Mouse (Mus musculus) hindbrain, postnatal 0 days (tissue): ENCODE data around the gene Fam53b. TPM values are rescaled to one million over a fixed set of nuclear protein-coding genes. Genes with fewer than 3 reads are reported as not detected.

Experiments
- ATAC-seq: fragments of 200-750 bp; cut with Nextera tagmentation; 2 replicates; pipeline ENCODE4 v1.8.0; 2017; ENCODE audit warnings: mild to moderate bottlenecking, moderate TSS enrichment, moderate library complexity
- DNase-seq: peaks from one replicate; pipeline ENCODE4 v3.0.0-alpha.2; 2015; ENCODE audit warnings: low spot score
- H3K27ac ChIP-seq: fragments of 300-500 bp; sonication (generic); 2 replicates; pipeline ENCODE4 v1.5.1; 2014; ENCODE audit warnings: mild to moderate bottlenecking
- H3K27me3 ChIP-seq: fragments of 300-500 bp; sonication (generic); 2 replicates; pipeline ENCODE4 v1.6.1; 2014; ENCODE audit warnings: low read length, mixed read lengths; ENCODE audit not compliant: insufficient read depth
- H3K36me3 ChIP-seq: fragments of 300-500 bp; sonication (generic); 2 replicates; pipeline ENCODE4 v1.6.1; 2014; ENCODE audit warnings: low read length, mixed read lengths; ENCODE audit not compliant: insufficient read depth
- H3K4me1 ChIP-seq: fragments of 300-500 bp; sonication (generic); 2 replicates; pipeline ENCODE4 v1.6.1; 2014; ENCODE audit warnings: antibody characterized with exemption, low read length, mixed read lengths; ENCODE audit not compliant: insufficient read depth
- H3K4me2 ChIP-seq: fragments of 300-500 bp; sonication (generic); 2 replicates; pipeline ENCODE4 v1.6.1; 2014; ENCODE audit warnings: low read depth, mild to moderate bottlenecking, low read length, moderate library complexity, mixed read lengths
- H3K4me3 ChIP-seq: fragments of 300-500 bp; sonication (generic); 2 replicates; pipeline ENCODE4 v1.5.1; 2014; ENCODE audit warnings: low read length
- H3K9ac ChIP-seq: fragments of 300-500 bp; sonication (generic); replicated peaks from 2 replicates; pipeline ENCODE4 v1.6.1; 2014; ENCODE audit warnings: mild to moderate bottlenecking, low read length, moderate library complexity, mixed read lengths
- H3K9me3 ChIP-seq: fragments of 300-500 bp; sonication (generic); 2 replicates; pipeline ENCODE4 v1.6.1; 2016; ENCODE audit warnings: low read length, mixed read lengths
- CTCF ChIP-seq: IDR thresholded peaks from 2 replicates; pipeline ENCODE4 v1.5.1; 2016; ENCODE audit warnings: antibody characterized with exemption, control low read depth, low read depth
- WGBS: fragments of 180-500 bp; shearing (Covaris S2); extraction: QIAGEN DNeasy Blood & Tissue Kit; methylation state at CpG from one replicate; pipeline ENCODE4 v1.1.7; 2014; 5-methylcytosine and 5-hydroxymethylcytosine counted together
- polyA plus RNA-seq: library from polyadenylated mRNA; unstranded; fragments of >200 nt; fragmentation: Nextera tagmentation; extraction: Ambion mirVana; gene quantifications from 2 replicates; pipeline ENCODE4 v1.2.1, GENCODE M21; 2015
- total RNA-seq: library from RNA; depleted of rRNA; stranded (reverse); fragments of >200 nt; gene quantifications from 2 replicates; pipeline ENCODE4 v1.2.3, GENCODE M21; 2014

Gene Fam53b
- total and polyA plus RNA-seq, 2 experiments from 2014 or later: 10.2 to 21.0 TPM

- DNase-seq: no peak
- no peak overlapping the region for H3K27ac ChIP-seq
- no peak for ATAC-seq
- H3K9ac ChIP-seq: no peak overlapping the region
- H3K4me3 ChIP-seq: no peak overlapping the region
- peaks cover 21% of the 10 kb centered on the region for H3K4me1 ChIP-seq
- WGBS: 97% methylated on average over 5 of the region's 5 CpGs
- H3K36me3 ChIP-seq: peaks cover 11% of the 10 kb centered on the region; the same call in 1 of the 2 replicates
- no peak overlapping the region for H3K4me2 ChIP-seq
- TF ChIP-seq CTCF: no peak
- H3K9me3 ChIP-seq: no peaks in the 10 kb centered on the region
- no peaks in the 10 kb centered on the region for H3K27me3 ChIP-seq
These were observed 57.4 kb downstream of the Fam53b start for GRCm38 (mm10) chr7:132756325-132756724.

GRCm38 (mm10) chr7:132754389-132754750, 59.3 kb downstream of the Fam53b start:
- 49% methylated on average over 3 of the region's 3 CpGs for WGBS
- Histone ChIP-seq H3K36me3 (peaks cover 11% of the 10 kb centered on the region; the same call in 1 of the 2 replicates), H3K4me3 (no peak overlapping the region), H3K9ac (no peak overlapping the region), H3K27ac (peak overlapping the region; percentile 11; the same call in 1 of the 2 replicates), H3K4me1 (peaks cover 13% of the 10 kb centered on the region), H3K27me3 (no peaks in the 10 kb centered on the region), H3K9me3 (no peaks in the 10 kb centered on the region), H3K4me2 (no peak overlapping the region)
- ATAC-seq: peak; percentile 39; the same call in 1 of the 2 replicates
- 0 out of 2 replicates have a peak, but pooled peaks have one; percentile 11 for TF ChIP-seq CTCF
- DNase-seq: peak; percentile 60

GRCm38 (mm10) chr7:132753518-132754388, 59.9 kb downstream of the Fam53b start:
- no peak overlapping the region for H3K9ac ChIP-seq
- no peak overlapping the region for H3K4me3 ChIP-seq
- no peak for TF ChIP-seq CTCF
- H3K27me3 ChIP-seq: no peaks in the 10 kb centered on the region
- H3K4me1 ChIP-seq: peaks cover 12% of the 10 kb centered on the region
- peak; percentile 71 for DNase-seq
- H3K27ac ChIP-seq: peak overlapping the region; percentile 11
- no peaks in the 10 kb centered on the region for H3K9me3 ChIP-seq
- ATAC-seq: peak; percentile 83
- no peak overlapping the region for H3K4me2 ChIP-seq
- 44% methylated on average over 4 of the region's 4 CpGs for WGBS
- H3K36me3 ChIP-seq: peaks cover 11% of the 10 kb centered on the region; the same call in 1 of the 2 replicates

GRCm38 (mm10) chr7:132751716-132752115, 62.0 kb downstream of the Fam53b start:
- H3K36me3 ChIP-seq: no peaks in the 10 kb centered on the region
- no peaks in the 10 kb centered on the region for H3K27me3 ChIP-seq
- WGBS: 59% methylated on average over 2 of the region's 2 CpGs
- no peak overlapping the region for H3K27ac ChIP-seq
- DNase-seq (no peak), ATAC-seq (no peak)
- H3K9ac ChIP-seq: no peak overlapping the region
- no peak for TF ChIP-seq CTCF
- H3K4me1 ChIP-seq: peaks cover 12% of the 10 kb centered on the region
- no peak overlapping the region for H3K4me3 ChIP-seq
- no peak overlapping the region for H3K4me2 ChIP-seq
- H3K9me3 ChIP-seq: no peaks in the 10 kb centered on the region

GRCm38 (mm10) chr7:132749504-132749903, 64.2 kb downstream of the Fam53b start:
- 91% methylated on average over 11 of the region's 11 CpGs for WGBS
- no peak for TF ChIP-seq CTCF

GRCm38 (mm10) chr7:132748076-132748769, 65.5 kb downstream of the Fam53b start:
- no peaks in the 10 kb centered on the region; the same call in 1 of the 2 replicates for H3K4me1 ChIP-seq
- 80% methylated on average over 3 of the region's 3 CpGs for WGBS

More at GRCm38 (mm10) chr7:132749504-132749903, 64.2 kb downstream of the Fam53b start:
- no peak overlapping the region for H3K4me2 ChIP-seq
- DNase-seq: no peak
- H3K36me3 ChIP-seq: no peaks in the 10 kb centered on the region
- no peak overlapping the region for H3K9ac ChIP-seq
- no peak overlapping the region for H3K4me3 ChIP-seq
- ATAC-seq: no peak
- H3K9me3 ChIP-seq: no peaks in the 10 kb centered on the region
- no peak overlapping the region for H3K27ac ChIP-seq
- H3K27me3 ChIP-seq: no peaks in the 10 kb centered on the region
- peaks cover 4% of the 10 kb centered on the region for H3K4me1 ChIP-seq

More at GRCm38 (mm10) chr7:132748076-132748769, 65.5 kb downstream of the Fam53b start:
- no peak overlapping the region for H3K27ac ChIP-seq
- H3K4me3 ChIP-seq: no peak overlapping the region
- TF ChIP-seq CTCF: no peak
- no peaks in the 10 kb centered on the region for H3K36me3 ChIP-seq
- H3K27me3 ChIP-seq: no peaks in the 10 kb centered on the region
- DNase-seq (no peak), ATAC-seq (no peak)
- H3K9ac ChIP-seq: no peak overlapping the region
- no peaks in the 10 kb centered on the region for H3K9me3 ChIP-seq
- no peak overlapping the region for H3K4me2 ChIP-seq
